Mouse (Mus musculus): ENCODE data around the gene Phactr1. TPM values are rescaled to one million over a fixed set of nuclear protein-coding genes. Genes with fewer than 3 reads are reported as not detected.

Phactr1 gene
- polyA plus RNA-seq, 1 experiment from 2014 or later = 15.1 TPM

GRCm38 (mm10) chr13:42774040-42774439, 93.6 kb downstream of the Phactr1 start:
- WGBS = 78% methylated on average over 2 of the region's 2 CpGs
- DNase-seq (ENCODE audit: low spot score) = no peak
- peaks cover 22% of the 10 kb centered on the region for H3K4me1 ChIP-seq (replicated peaks)
- no peaks in the 10 kb centered on the region for H3K27me3 ChIP-seq (ENCODE audit: insufficient read depth, poor library complexity, severe bottlenecking)
- H3K9me3 ChIP-seq = no peaks in the 10 kb centered on the region
- no peaks in the 10 kb centered on the region for H3K36me3 ChIP-seq
- no peak overlapping the region for H3K4me3 ChIP-seq
- no peak overlapping the region for H3K27ac ChIP-seq

GRCm38 (mm10) chr13:42782151-42782550, 101.7 kb downstream of the Phactr1 start:
- Histone ChIP-seq H3K36me3 (no peaks in the 10 kb centered on the region), H3K27me3 (ENCODE audit: insufficient read depth, poor library complexity, severe bottlenecking) (no peaks in the 10 kb centered on the region), H3K27ac (no peak overlapping the region), H3K9me3 (no peaks in the 10 kb centered on the region), H3K4me3 (no peak overlapping the region), H3K4me1 (replicated peaks) (peaks cover 8% of the 10 kb centered on the region; the same call in 1 of the 2 replicates)
- 74% methylated on average over 13 of the region's 13 CpGs for WGBS
- no peak for DNase-seq (ENCODE audit: low spot score)

GRCm38 (mm10) chr13:42789221-42789620, 108.8 kb downstream of the Phactr1 start:
- Histone ChIP-seq H3K4me3 (no peak overlapping the region), H3K27me3 (ENCODE audit: insufficient read depth, poor library complexity, severe bottlenecking) (no peaks in the 10 kb centered on the region), H3K9me3 (no peaks in the 10 kb centered on the region), H3K4me1 (replicated peaks) (no peaks in the 10 kb centered on the region; the same call in 1 of the 2 replicates), H3K27ac (no peak overlapping the region), H3K36me3 (no peaks in the 10 kb centered on the region)
- WGBS = 88% methylated on average over 13 of the region's 13 CpGs
- no peak for DNase-seq (ENCODE audit: low spot score)

GRCm38 (mm10) chr13:42792279-42792678, 111.9 kb downstream of the Phactr1 start:
- H3K4me3 ChIP-seq = no peak overlapping the region
- no peak overlapping the region for H3K27ac ChIP-seq
- no peaks in the 10 kb centered on the region for H3K36me3 ChIP-seq
- DNase-seq (ENCODE audit: low spot score) = no peak
- no peaks in the 10 kb centered on the region; the same call in 1 of the 2 replicates for H3K4me1 ChIP-seq (replicated peaks)
- H3K27me3 ChIP-seq (ENCODE audit: insufficient read depth, poor library complexity, severe bottlenecking) = no peaks in the 10 kb centered on the region
- 25% methylated on average over 8 of the region's 8 CpGs for whole genome bisulfite sequencing
- H3K9me3 ChIP-seq = no peaks in the 10 kb centered on the region

- DNase-seq (ENCODE audit: low spot score) = no peak
- H3K27me3 ChIP-seq (ENCODE audit: insufficient read depth, poor library complexity, severe bottlenecking) = no peaks in the 10 kb centered on the region
- no peaks in the 10 kb centered on the region for H3K9me3 ChIP-seq
- H3K36me3 ChIP-seq = no peaks in the 10 kb centered on the region
- no peak overlapping the region for H3K4me3 ChIP-seq
- 89% methylated on average over 6 of the region's 6 CpGs for WGBS
- H3K4me1 ChIP-seq (replicated peaks) = peaks cover 12% of the 10 kb centered on the region
- no peak overlapping the region for H3K27ac ChIP-seq
Observed at GRCm38 (mm10) chr13:42800523-42800922, 120.1 kb downstream of the Phactr1 start.

- Histone ChIP-seq H3K4me3 (no peak overlapping the region), H3K27ac (no peak overlapping the region), H3K9me3 (no peaks in the 10 kb centered on the region), H3K4me1 (replicated peaks) (peaks cover 12% of the 10 kb centered on the region), H3K27me3 (ENCODE audit: insufficient read depth, poor library complexity, severe bottlenecking) (no peaks in the 10 kb centered on the region), H3K36me3 (no peaks in the 10 kb centered on the region)
- WGBS = 39% methylated on average over 9 of the region's 9 CpGs
- DNase-seq (ENCODE audit: low spot score) = no peak
Observed at GRCm38 (mm10) chr13:42804314-42804713, 123.9 kb downstream of the Phactr1 start.

GRCm38 (mm10) chr13:42812762-42813161, 132.3 kb downstream of the Phactr1 start:
- DNase-seq (ENCODE audit: low spot score) = peak; percentile 70
- peaks cover 17% of the 10 kb centered on the region for H3K4me1 ChIP-seq (replicated peaks)
- peak overlapping the region; percentile 36 for H3K4me3 ChIP-seq
- H3K27me3 ChIP-seq (ENCODE audit: insufficient read depth, poor library complexity, severe bottlenecking) = 0 out of 2 replicates have a peak, but pooled peaks cover 5% of the 10 kb centered on the region
- 21% methylated on average over 7 of the region's 7 CpGs for WGBS
- H3K27ac ChIP-seq = no peak overlapping the region
- no peaks in the 10 kb centered on the region for H3K36me3 ChIP-seq
- 0 out of 2 replicates have a peak, but pooled peaks cover 3% of the 10 kb centered on the region for H3K9me3 ChIP-seq

- whole genome bisulfite sequencing = 56% methylated on average over 10 of the region's 10 CpGs
- no peak overlapping the region for H3K27ac ChIP-seq
- DNase-seq (ENCODE audit: low spot score) = peak; percentile 75
- 0 out of 2 replicates have a peak, but pooled peaks cover 5% of the 10 kb centered on the region for H3K27me3 ChIP-seq (ENCODE audit: insufficient read depth, poor library complexity, severe bottlenecking)
- H3K36me3 ChIP-seq = no peaks in the 10 kb centered on the region
- H3K9me3 ChIP-seq = 0 out of 2 replicates have a peak, but pooled peaks cover 3% of the 10 kb centered on the region
- no peak overlapping the region for H3K4me3 ChIP-seq
- H3K4me1 ChIP-seq (replicated peaks) = peaks cover 28% of the 10 kb centered on the region
Observed at GRCm38 (mm10) chr13:42818378-42818777, 138.0 kb downstream of the Phactr1 start.

- 67% methylated on average over 9 of the region's 9 CpGs for WGBS
- no peak overlapping the region for H3K4me3 ChIP-seq
- peaks cover 21% of the 10 kb centered on the region for H3K4me1 ChIP-seq (replicated peaks)
- peak overlapping the region; percentile 23; the same call in 1 of the 2 replicates for H3K27ac ChIP-seq
- H3K36me3 ChIP-seq = no peaks in the 10 kb centered on the region
- DNase-seq (ENCODE audit: low spot score) = no peak
- 0 out of 2 replicates have a peak, but pooled peaks cover 5% of the 10 kb centered on the region for H3K9me3 ChIP-seq
- no peaks in the 10 kb centered on the region for H3K27me3 ChIP-seq (ENCODE audit: insufficient read depth, poor library complexity, severe bottlenecking)
Observed at GRCm38 (mm10) chr13:42820513-42820912, 140.1 kb downstream of the Phactr1 start.

GRCm38 (mm10) chr13:42821426-42822106, 141.1 kb downstream of the Phactr1 start:
- DNase-seq (ENCODE audit: low spot score) = no peak
- Histone ChIP-seq H3K36me3 (no peaks in the 10 kb centered on the region), H3K9me3 (0 out of 2 replicates have a peak, but pooled peaks cover 3% of the 10 kb centered on the region), H3K27me3 (ENCODE audit: insufficient read depth, poor library complexity, severe bottlenecking) (no peaks in the 10 kb centered on the region), H3K27ac (peak overlapping the region; percentile 40; the same call in 1 of the 2 replicates), H3K4me3 (no peak overlapping the region), H3K4me1 (replicated peaks) (peaks cover 21% of the 10 kb centered on the region)
- WGBS = 60% methylated on average over 15 of the region's 15 CpGs

GRCm38 (mm10) chr13:42822545-42822944, 142.1 kb downstream of the Phactr1 start:
- 26% methylated on average over 10 of the region's 10 CpGs for WGBS
- Histone ChIP-seq H3K36me3 (no peaks in the 10 kb centered on the region), H3K27me3 (ENCODE audit: insufficient read depth, poor library complexity, severe bottlenecking) (no peaks in the 10 kb centered on the region), H3K9me3 (0 out of 2 replicates have a peak, but pooled peaks cover 2% of the 10 kb centered on the region), H3K27ac (no peak overlapping the region), H3K4me1 (replicated peaks) (peaks cover 21% of the 10 kb centered on the region), H3K4me3 (no peak overlapping the region)
- peak; percentile 83 for DNase-seq (ENCODE audit: low spot score)

- Histone ChIP-seq H3K9me3 (0 out of 2 replicates have a peak, but pooled peaks cover 2% of the 10 kb centered on the region), H3K27me3 (ENCODE audit: insufficient read depth, poor library complexity, severe bottlenecking) (no peaks in the 10 kb centered on the region), H3K27ac (no peak overlapping the region), H3K4me3 (no peak overlapping the region), H3K4me1 (replicated peaks) (peaks cover 23% of the 10 kb centered on the region), H3K36me3 (no peaks in the 10 kb centered on the region)
- WGBS = 91% methylated on average over 7 of the region's 7 CpGs
- no peak for DNase-seq (ENCODE audit: low spot score)
Observed at GRCm38 (mm10) chr13:42823875-42824274, 143.5 kb downstream of the Phactr1 start.

- Histone ChIP-seq H3K27ac (no peak overlapping the region), H3K4me3 (no peak overlapping the region), H3K4me1 (replicated peaks) (peaks cover 16% of the 10 kb centered on the region), H3K27me3 (ENCODE audit: insufficient read depth, poor library complexity, severe bottlenecking) (no peaks in the 10 kb centered on the region), H3K36me3 (no peaks in the 10 kb centered on the region), H3K9me3 (0 out of 2 replicates have a peak, but pooled peaks cover 2% of the 10 kb centered on the region)
- DNase-seq (ENCODE audit: low spot score) = no peak
- 57% methylated on average over 8 of the region's 8 CpGs for WGBS
Observed at GRCm38 (mm10) chr13:42826602-42827001, 146.2 kb downstream of the Phactr1 start.

All from hindbrain, embryonic 10.5 days (tissue).